Mouse (Mus musculus): ENCODE measurements at regions not wholly inside any gene's neighbourhood (a gene's known extent, or its start where the extent isn't known, plus 50 kb on each side); places are given as distances from the start of the nearest gene placed in this dataset.

DNA sequence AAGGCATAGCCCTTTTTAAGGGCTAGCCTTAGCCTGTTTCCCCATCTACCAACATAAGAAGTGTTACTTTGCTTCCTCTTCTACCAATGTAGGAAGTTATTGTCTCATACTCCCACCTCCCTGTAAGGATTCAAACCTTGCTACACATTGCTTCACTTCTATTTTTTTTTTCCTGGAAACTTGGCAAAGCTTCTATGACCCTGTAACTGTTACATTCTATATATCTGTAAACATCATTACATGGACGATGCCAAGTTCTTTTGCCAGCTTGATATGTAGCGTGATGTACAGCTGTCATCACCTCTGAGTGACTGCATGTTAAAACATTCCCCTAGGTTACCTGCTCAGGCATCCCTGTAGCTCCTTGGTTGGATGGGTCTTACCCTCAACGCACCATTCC lies 114.1 kb upstream of the Pbx1 start:
- DNase-seq (ENCODE audit: extremely low spot score, low spot score), result no peak

DNA sequence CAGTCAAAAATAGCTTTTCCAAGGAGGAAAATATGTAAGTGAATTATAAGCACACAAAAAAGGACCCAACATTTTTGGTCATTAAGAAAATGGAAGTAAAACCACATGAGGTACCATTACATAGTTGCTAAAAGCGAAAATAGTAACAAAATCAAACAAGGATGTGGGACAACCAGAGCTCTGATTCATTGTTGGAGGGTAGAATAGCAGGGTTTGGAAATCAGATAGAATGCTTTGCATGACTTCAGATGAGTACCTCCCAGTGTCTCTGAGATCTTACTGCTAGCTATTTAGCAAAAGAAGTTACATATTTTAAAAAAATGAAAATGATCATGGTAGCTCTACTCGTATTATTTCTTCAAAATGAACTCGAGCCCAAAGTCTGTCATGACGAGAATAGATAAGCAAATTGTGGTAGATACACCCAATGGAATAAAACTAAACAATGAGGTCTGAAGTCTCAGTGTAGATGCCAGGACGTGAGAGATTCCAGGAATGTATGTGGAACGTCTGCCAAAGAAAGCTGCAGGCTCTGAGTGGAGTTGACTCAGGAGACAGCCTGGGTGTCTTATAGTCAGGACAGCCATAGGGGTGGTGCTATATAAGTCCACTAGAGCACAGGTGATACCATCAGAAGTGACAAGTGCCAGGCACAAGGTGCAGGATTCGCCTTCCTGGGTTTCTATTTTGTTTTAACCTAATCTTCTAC lies 113.2 kb upstream of the Pbx1 start:
- DNase-seq (ENCODE audit: extremely low spot score, low spot score), result no peak

DNA sequence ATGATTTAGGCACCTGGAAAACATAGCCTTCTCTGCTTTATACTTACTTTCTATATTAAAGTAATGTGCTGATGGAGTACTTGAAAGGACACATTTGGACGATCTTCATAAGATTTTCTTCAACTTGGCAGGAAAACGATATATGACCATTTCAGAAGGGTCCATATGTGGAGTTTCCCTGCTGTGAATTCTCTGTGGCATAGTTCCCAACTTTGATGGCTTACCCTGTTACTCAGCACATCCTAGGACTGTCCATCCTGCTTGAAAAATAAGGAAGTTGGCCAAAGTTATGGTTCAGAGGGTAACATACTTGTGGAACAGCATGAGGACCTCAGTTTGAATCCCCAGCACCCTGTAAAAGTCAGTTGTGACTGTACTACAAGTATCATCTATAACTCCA lies 109.2 kb upstream of the Pbx1 start:
- DNase-seq (ENCODE audit: extremely low spot score, low spot score), result no peak

DNA sequence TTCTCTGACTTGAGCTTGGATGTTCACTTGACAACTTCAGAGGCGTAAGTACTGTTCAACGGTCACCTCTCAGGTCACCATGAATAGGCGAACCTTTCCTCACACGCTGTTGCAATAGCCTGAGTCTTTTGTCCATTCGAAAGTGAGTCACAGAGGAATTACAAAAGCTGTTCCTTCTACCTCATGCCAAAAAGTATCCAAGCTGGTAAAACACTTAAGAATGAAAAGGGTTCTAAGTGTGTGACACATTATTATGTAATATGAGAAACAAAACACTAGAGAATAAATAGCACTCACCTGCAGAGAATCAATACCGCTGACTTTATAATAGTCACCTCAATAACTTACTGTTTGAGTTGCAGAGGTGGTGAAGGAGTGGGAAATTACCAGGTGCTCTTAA lies 86.0 kb upstream of the Pbx1 start:
- no peak for DNase-seq (ENCODE audit: extremely low spot score, low spot score)

DNA sequence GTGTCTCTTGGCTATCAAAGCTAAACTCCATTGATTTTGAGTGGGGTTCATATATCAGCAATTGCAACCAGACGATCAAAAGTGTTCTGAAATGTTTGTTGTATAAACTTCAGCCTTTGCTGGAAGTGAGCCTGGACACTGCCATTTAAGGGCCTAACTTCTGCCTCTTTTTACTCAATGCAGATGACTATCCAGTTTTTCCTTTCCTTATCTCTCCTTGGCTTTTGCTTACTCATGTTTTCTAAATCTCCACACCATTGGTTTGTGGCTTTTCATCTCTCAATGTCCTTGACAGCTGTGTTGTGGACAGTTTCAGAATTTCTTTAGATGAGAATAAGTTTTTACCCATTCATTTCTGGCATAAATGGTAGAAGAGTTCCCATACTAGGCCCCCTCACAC lies 74.3 kb upstream of the Pbx1 start:
- DNase-seq (ENCODE audit: extremely low spot score, low spot score), result no peak

DNA sequence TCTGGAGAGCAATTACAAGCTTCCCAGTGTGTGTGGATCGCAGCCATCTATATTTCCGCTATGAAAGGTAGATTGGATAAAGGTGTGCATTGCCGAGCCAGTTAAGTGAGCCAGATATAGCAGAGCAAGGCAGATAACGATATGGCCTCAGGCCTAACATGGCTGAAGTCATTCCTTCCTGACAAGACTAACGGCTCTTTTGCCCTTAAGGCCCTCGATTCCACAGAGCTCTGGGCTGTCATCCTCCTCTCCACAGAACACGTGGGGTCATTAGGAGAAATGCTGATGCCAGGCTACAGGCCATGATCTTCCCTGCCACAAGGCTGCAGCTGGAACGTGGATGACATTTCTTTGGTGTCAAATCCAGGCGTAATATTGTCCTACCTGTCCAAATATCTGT lies 72.7 kb upstream of the Pbx1 start:
- DNase-seq (ENCODE audit: extremely low spot score, low spot score), result no peak

DNA sequence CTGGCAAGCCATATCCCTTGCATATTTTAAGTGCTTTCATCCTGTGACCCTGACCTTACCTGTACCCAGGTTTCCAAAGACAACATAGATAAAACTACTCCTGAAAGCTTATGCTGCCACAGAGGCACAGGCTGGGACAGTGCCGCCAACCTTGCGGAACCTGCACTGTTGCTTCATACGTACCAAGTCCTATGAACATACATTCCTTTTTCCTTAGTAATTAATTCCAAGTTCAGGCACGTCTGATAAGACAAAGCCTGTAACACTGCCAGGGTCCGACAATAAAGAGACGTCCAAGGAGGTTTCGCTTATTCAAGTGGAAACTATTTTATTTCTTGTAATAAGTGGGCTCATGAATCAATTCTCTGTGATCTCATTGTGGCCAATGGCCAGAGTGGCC lies 70.2 kb upstream of the Pbx1 start:
- no peak for DNase-seq (ENCODE audit: extremely low spot score, low spot score)

DNA sequence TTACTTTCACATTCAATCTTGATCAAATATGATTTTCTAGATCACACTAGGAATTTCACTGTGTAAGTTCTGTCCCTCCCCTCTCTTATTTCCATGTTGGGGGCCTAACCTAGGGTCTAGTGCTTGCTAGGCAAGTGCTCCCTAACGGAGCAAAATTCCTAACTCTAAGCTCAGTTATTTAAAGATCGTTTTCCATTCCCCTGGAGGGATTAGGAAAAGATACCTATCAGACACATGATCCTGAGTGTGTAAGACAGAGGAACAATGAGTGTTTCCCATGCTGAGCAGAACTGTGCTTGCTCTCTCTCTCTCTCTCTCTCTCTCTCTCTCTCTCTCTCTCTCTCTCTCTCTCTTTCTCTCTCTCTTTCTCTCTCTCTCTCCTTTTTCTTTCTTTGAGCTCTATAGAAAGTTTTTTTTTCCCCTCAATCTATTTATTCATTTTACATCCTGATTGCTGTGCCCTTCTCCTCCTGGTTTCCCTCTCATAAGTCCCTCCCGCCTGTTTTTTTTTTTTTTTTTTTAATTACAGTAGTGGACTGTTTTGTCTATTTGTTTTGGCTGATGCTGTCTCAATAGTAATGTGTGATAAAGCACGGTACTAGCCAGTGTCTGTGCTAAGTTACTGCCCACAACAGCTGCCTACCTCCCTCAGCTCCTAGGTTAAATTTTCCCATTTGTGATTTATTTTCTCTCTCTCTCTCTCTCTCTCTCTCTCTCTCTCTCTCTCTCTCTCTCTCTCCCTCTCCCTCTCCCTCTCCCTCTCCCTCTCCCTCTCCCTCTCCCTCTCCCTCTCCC lies 69.5 kb upstream of the Pbx1 start:
- DNase-seq (ENCODE audit: extremely low spot score, low spot score), result no peak

DNA sequence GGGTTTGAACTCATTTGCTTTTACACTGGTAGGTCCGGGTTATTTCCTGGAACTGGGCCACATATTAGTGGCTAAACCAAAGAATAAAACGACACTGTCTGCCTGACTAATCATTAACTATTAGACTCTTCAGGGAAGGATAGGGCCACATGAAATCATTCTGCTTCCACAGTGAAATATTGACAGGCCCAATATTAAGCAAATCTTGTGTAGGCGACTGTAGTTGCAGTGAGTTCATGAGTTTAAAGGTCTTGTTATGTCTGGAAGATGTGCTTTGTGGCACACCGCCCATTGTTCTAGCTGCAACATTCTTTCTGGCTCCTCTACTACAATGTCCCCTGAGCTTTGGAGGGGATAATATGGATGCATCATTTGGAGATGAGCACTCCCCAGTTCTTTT lies 65.7 kb upstream of the Pbx1 start:
- DNase-seq (ENCODE audit: extremely low spot score, low spot score), result no peak

DNA sequence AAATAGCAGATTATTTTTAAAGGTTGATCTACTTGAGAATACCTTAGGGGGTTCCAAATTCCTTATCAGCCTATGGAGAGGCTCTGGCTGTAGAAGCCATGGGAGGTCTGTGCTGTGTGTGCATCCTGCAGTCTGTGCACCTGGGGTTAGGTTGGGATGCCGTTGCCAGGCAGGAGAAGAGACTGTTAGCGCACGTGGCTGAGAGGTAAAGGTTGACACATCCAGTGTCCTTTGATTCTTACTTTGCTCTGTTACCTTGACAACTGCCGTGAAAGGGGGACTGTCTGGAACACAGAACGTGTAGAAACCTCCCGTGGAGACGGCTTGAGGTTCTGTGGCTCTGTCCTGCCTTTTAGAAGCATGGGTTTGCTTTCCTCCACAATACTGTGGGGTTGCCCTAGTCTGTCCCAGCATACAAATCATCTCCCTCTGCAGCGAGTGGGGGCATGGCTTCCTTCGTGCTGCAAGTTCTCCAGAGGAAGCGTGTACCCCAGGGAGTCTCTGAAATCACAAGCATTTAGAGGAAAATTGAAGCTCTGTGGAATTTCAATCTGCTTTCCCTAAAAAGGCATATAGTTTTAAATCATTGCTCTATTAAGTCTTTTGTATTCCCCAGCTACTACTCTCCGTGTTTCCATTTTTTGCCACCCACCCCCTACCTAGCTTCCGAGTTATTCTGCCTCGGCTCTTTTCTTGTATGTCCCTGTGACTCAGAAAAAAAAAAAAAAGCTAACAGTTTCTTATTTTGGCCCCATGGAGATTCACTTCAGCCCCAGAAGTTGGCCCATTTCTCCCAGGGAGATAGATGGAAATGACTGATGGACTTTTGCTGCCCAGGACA lies 63.8 kb upstream of the Pbx1 start:
- no peak for DNase-seq (ENCODE audit: extremely low spot score, low spot score)

DNA sequence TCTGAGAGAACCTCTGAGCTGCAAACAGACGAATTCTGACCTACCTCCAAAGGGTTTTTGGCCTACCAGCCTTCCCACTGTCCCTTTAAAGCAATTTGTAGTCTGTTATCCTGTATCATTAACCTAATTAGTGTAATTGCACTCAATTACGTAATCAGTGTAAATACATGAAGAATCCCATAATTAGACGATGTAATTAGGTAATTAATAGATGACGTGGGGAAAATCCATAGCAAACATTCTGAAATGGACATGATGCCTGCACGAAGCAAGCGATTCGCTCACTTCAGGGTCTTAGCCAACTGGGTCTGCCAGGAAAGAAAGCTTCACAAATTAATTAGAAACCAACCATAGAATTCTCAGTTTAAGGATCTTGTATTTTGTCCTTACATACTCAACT lies 55.4 kb upstream of the Pbx1 start:
- no peak for DNase-seq (ENCODE audit: extremely low spot score, low spot score)

DNA sequence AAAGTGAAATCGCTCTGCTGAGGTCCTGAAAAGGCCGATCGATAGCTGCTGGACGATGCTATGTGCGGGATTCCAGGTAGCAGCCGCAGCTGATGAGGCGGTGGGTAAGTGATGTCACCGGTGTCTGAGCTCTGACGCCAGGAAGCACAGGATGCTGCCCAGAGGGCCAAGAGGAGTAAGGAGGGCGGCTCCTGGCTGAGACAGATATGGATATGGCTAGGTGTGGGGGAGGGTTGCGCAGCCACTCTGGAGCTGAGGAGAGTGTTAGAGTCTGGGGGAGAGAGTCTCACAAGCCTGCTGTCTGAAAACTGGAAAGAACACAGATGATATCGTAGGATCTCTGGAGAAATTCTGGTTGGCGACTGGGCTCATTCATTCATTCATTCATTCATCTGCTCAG lies 51.6 kb upstream of the Pbx1 start:
- DNase-seq (ENCODE audit: extremely low spot score, low spot score), result no peak
